Mouse (Mus musculus): ENCODE results near the gene Mad1l1.

GRCm38 (mm10) chr5:140368926-140369325, 47.6 kb upstream of the Mad1l1 start:
- TF ChIP-seq CTCF (IDR thresholded peaks at IDR 0.05; ENCODE audit: control insufficient read depth, insufficient read depth, low read length) (no peak), POLR2A (IDR thresholded peaks at IDR 0.05; ENCODE audit: borderline replicate concordance, control insufficient read depth, low read depth, low read length) (no peak)

Measured in bone marrow, adult 2 months (tissue).